Mouse (Mus musculus) R1 (cell line): Measurements from ENCODE around the gene Fgd3.

Experiments
- DNase-seq: peaks from one replicate; pipeline ENCODE4 v3.0.0-alpha.2; 2018; ENCODE audit warnings: low read depth, low spot score

The Fgd3 gene

DNA sequence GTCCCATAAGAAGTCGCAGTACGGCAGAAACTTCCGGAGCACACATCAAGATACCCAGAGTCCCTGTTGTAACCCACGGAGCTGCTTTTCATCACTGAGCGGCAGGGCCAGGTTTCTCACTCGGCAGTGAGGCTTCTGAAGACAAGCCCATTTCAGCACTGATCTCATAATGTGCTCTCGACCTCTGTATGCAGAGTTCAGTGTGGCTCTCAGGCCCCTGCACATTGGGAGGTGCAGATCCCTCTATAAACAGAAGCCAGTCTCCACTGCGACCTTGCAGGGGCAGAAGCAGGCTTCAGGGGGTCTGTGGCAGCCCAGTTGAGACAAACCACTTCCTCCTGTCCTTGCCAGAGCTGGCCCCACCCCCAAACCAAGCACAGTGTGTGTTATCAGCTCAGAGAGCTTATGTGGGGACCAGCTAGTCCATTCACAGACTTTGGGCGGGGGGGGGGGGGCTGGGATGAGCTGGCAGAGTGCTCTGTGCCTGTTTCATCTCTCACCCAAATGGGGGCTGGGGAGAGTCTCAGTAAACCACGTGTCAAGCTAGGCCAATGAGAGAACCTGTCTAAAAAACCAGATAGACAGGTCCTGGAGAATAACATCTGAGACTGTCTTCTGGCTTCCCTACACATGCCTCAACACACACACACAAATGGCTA is 12.7 kb downstream of the Fgd3 start:
- DNase-seq, result no peak

DNA sequence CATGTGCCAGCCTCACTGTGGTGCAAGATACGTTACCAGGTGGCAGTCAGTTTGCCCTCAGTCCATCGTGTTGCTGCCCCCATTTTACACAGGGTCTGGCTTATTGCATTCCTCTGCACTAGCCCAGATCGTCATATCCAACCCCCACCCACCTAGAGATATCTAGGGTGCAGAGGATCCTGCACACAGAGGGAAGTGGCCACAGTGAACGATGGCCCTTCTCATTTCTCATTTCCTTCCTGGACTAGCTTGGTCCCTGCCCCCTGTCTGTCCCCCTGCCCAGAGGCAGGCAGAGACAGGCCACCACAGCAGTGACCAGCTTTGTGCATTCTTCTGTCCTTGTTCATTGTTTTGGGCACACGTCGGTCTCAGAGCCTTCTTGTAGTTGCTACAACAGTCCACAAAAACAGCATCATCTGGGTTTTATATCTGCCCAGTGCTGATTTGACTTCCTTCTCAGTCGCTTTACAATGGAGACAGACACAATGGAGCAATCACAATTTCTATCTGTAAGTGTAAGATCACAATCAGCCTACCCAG is 13.3 kb downstream of the Fgd3 start:
- no peak for DNase-seq

DNA sequence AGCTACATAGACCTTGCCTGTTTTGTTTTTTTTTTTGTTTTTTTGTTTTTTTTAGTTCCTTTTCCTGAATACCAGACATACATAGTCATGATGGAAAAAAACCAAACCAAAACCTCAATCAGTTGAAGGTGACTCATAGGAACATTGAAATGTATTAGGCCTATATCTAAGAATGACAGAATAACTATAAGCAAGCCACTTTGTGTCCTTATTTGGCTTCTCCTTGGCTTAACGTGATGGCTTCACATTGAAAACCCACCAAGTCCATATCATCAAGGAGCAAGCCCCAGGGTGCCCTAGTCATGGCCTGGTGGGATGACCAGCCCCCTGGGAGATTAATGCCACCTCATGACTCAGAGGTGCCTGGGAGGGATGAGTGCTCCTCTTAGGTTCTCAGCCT is 19.3 kb downstream of the Fgd3 start:
- no peak for DNase-seq

DNA sequence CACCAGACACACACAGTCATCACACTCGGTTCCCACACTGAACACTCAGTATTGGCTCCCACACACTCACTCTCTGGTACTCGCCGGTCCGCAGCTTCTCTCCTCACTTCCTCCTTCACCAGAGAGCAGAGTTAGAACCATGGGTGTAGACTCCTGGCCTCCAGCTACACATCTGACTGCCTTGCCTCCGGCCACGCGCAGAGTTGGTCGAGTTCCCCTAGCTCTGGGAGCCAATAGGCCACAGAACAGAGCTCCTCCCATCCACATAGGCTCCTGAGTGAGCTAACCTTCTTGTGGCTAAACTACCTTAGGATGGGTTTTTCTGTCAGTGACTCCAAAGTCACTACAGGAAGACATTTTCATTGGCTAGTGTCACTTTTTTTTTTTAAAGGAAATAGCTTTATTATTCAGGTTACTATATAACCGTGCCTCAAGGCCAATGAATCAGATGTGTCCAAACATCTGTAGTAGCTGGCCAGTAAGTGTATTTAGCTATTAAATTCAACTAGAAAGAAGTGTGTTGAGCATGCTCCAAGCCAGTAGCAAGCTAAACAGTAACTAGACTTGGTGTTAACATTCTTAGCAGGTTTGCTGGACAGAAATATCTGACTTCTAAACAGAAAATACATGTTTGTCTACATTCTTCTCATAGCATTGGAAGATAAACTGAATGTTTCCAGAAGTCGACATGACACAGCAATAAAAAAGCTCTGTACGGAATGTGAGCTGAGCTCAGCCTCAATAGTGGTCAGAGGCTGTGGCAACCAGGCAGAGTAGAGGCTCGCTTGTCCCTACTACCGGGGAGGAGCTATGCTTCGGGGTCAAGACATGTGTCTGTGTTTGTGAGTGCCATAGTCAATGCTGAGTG is 21.4 kb downstream of the Fgd3 start:
- DNase-seq, result no peak

DNA sequence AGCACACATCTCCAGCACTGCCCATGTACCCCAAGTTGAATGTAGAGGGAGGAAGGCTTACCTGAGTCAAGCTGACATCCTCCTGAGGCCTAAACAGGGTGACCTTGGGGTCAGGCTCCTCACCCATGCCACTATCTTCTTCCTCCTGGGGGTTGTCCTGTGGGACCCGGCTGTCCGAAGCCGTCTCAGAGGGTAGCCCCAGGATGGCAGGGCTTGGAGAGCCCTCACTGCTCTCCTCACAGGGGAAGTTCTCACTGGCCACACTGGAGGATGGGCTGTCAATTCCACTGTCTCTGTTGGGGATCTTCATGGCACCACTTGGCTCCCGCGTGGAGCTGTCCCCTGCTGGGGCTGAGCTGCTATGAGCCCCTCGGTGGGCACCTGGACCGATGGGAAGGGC is 23.8 kb downstream of the Fgd3 start:
- DNase-seq, result no peak

DNA sequence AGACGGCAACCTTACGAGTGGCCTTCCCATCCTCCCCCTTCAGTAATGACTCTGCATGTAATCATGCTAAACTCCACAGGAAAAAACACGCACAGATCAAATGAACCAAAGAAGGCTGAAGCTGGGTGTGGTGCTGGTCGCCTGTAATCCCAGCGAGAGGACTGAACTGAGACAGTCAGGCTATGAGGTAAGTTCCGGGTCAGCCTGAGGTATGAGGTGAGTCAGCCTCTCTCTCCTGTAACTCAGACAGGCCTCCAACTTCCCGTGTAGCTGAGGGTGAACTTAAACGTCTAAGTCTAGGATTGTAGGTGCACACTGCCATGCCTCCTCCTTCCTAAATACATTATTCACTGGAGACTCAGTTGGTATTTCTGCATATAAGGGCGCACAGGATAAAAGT is 26.0 kb downstream of the Fgd3 start:
- DNase-seq, result no peak

DNA sequence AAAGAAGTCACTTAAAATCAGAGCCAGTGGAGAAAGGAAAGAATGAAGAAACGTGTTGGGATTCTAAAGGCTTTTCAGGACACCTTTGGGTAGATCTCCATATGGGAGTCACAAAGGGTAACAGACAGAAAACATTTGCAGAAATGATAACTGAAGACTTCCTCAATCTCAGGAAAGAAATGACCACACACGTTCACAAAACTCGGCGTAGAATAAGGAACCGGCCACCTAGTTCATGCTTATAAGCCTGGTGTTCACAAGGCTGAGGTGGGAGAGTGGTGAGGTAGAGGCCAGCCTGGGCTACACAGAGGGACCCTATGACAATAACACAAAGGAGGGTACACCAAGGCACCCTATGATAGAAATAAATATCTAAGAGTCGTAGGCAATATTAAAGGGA is 28.2 kb downstream of the Fgd3 start:
- DNase-seq, result no peak

DNA sequence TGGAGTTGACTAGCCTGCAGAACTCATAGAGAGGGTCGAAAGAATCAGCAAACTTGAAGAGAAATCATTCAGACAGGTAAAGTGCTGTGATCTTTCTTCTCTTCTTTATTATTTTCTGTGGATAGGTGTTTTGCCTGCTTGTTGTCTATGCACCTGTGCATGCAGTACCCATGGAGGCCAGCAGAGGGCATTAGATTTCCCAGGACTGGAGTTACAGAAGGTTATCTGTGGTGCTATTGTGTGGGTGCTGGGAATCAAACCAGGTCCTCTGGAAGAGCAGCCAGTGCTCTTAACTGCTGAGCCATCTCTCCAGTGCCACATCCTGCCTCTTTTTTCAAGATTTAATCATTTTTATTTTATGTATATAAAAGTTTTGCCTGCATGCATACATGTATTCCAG is 28.7 kb downstream of the Fgd3 start:
- peak; percentile 66 for DNase-seq

DNA sequence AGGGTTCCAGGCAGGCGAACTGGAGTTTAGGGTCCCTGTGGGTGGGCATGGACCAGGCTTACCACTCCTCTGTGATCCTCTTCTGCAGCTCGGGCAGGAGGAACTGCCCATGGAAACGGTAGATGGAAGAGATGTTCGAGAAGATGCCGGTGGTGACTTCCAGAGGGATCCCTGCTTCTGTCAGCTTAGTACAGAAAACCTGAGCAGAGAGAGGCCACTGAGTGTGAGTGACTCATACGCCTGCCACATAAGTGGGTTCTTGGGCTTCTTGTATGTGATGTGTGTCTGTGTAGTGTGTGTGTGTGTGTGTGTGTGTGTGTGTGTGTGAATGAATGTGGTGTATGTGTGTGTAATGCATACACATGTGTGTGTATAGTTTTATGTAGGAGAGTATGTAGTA is 32.9 kb downstream of the Fgd3 start:
- DNase-seq, result no peak

DNA sequence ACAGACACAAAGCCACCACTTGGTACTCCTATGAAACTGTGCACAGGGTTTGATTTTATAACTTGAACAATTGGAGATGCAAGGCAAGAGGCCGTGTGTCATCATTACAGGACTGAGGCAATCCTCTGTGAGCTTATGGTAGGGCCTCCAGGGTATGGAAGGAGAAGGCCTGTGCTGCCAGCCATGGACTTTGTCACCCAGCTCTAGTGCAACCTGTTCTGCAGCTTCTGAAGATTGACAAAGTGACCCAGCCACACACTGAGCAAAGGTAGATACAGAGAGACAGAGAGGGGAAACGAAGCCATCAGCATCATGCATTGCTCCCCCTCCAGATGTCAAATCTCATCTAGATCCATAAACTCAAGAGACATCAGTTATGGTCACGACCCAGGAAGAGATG is 33.4 kb downstream of the Fgd3 start:
- no peak for DNase-seq

DNA sequence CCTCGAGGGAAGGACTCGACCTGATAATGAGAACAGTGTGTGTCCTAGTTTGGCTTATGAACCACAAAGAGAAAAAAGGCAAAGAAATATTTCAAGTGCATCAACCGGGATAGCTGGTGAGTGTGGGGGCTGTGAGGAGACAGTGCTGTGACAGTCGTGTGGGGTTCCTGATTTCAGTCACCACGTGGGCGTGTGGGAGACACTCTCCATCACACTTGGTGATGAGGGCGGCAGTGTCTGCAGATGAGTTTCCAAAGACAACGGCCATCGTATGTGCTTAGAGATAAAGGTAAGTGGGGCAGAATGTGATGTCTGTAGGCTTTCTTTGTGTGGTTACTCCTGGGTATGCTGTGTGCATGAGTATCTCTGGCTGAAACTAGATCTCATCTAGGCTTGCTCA is 36.4 kb downstream of the Fgd3 start:
- no peak for DNase-seq

DNA sequence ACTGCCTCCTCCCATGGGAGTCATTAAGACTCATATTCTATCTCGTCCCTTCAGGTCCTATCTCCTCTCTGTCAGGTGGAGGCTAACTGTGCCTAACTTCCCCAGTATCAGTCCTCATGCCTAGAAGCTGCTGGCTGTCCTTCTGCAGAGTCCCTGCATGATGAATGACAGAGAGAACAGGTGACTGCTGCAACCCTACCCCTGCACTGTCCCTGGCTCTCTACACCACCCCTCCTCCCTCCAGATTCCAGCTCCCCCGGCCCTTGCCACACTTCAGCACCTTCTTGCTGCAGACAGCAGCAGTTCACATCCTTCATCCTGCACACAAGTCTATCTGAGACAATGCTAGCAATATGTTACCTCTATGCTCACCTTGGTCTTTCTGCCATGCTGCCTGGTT is 37.9 kb downstream of the Fgd3 start:
- DNase-seq, result no peak

DNA sequence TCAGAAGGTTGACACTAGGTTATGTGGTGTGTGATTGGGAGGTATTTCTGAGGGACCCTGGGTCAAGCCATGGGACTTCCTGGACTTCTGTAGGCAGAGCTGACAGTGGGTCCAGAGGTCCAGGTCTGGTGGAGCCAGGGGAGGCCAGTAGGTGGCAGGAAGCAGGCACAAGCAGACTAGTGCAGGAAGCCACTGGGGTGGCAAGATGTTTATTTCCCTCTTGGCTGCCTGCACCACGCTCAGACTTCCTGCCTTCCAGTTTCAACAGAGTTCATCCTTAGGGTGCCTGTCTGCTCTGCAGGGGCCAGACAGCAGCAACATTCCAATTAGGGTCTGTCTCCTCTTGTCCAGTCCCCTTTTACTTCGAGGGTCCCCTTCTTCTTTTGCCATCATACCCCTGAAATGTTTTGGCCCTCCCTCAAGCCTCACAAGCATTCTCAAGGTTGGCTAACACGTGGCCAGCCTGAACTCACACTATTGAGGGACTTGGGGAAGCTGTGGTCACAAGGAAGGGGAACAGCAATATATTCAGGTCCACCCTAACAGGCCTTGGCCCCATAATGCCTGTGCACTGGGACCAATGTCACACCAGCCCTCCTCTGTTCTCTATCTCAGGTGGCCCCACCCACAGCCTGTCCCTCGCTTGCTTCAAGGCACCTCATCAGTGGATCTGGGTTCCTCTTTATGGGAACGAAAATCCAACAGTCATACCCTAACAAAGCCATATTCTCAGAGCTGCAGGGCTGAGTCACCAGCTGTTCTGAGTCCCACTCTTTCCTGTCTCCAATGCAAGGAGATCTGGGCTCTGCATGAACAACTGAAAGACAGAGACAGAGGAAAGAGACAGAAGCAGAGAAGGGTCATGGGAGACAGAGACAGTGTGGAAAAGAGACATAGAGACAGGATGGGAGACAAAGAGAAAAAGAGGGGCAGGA is 48.0 kb downstream of the Fgd3 start:
- no peak for DNase-seq

DNA sequence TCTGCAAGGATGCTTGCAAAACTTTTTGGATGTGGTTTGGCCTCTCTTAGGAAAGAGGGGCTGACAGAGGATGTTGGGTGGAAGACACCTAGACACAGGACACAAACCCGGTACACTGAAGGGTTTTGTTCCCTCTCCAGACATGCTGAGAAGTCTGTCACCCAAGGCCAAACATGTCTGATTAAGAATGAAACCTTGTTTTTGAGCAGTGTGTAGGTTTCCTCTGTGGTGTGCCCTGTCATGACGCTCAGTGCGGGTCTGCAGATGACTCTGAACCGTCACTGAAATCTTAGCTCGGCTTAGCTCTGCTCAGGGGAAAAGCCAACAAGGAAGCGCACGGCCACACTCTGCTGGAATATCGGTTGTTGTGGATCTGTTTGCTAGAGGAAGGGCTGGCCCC is 49.6 kb downstream of the Fgd3 start:
- no peak for DNase-seq

DNA sequence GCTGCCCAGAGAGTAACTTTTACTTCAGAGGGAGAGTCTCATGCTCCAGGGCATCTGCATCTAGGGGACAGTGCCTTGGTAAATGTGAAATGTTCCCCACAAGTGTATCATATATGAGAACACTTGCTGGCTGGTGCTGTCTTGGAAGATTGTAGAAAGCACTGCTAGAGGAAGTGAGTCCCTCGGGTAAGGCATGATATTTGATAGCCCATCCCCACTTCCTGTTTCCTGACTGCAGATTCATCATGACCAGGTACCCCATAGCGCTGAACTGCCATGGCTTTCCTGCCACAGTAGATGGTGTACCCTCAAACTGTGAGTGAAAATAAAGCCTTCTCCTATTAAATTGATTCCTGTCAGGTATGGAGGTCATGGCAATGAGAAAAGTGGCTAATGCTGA is 52.5 kb downstream of the Fgd3 start:
- no peak for DNase-seq

DNA sequence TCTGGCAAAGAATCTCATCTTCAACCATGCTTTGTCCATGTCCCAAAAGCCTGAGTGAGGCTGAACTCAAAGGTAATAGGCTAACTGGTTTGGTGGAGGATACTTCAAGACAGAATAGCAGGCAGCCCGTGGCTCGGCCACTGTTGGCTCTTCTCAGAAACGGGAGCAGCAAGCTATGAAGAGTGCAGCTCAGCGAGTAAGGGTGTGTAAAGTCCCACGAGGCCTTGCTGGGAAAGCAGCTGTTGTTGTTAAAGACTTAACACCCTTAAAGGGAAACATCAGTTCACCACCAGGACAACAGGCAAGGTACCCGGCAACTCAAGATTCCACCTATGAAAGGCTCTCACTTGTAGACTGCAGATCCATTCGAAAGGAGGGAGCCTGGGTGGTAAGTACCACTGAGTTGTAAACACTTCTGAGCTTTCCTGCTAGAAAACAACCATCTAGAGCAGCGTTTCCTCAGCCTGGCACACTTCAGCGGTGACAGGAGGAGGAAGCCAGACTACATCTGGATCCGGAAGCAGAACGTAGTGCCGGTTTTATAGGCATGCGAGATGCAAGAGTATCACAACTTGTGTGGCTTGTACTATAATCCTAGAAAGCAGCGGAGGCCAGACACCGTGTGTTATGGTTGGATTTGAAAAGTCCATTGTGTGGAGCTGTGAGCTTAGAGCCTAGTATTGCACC is 59.9 kb downstream of the Fgd3 start:
- no peak for DNase-seq

DNA sequence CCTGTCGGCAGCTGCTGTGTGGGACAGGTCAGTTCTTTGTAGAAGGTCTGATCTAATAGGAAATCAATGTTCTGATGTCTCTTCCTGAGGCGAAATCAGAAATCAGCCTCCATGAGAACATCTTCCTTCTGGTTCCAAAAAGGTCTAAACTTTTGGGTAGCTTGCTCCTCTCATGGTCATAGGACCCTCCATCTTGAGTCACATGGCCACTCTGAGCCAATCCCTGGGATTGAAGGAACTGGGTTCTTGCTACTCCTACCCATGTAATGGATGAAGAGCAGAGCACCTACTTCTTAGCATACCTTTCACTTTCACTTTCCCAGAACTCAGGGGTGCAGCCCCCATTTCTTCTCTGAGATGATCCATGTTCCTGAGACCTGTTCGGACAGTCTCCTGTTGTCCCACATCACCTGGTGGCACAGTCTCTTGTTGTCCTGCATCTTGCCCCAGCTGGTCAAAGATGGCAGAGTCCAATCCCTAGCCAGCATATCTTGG is 62.2 kb downstream of the Fgd3 start:
- DNase-seq, result no peak

DNA sequence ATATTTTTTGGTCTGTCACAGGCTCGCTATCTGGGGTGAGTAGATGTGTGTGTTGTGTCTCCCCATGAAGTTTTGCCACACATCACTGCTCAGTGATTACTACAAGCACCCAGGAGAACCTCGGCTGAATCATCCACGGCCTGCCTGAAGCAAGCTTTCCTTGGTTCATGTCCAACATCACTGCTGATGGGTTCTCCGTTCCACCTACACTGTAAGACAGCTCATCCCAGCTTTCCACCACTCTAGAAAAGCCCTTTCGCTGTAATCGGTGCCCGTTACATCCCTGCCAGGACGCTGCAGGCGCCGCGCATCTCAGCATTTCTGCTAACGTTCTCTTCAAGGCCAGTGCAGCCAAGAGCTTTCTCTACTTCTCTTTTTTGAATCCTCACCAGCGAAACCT is 67.4 kb downstream of the Fgd3 start:
- DNase-seq, result no peak

DNA sequence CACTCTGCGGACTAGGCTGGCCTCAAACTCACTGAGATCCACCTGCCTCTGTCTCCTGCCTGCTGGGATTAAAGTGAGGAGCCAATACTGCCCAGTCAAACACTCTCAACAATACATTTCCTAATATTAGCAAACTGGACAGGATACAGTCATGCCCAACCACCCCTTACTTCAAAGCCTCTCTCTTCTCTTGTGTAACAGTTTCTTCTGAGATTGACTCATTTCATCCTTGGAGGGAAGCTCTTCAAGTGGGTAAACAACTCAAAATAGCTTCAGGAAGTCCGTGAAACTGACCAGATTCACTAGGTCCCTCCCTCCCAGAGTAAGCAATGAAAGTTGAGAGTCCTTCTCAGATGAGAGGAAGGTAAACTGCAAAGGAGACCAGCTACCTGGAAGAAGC is 68.0 kb downstream of the Fgd3 start:
- no peak for DNase-seq

DNA sequence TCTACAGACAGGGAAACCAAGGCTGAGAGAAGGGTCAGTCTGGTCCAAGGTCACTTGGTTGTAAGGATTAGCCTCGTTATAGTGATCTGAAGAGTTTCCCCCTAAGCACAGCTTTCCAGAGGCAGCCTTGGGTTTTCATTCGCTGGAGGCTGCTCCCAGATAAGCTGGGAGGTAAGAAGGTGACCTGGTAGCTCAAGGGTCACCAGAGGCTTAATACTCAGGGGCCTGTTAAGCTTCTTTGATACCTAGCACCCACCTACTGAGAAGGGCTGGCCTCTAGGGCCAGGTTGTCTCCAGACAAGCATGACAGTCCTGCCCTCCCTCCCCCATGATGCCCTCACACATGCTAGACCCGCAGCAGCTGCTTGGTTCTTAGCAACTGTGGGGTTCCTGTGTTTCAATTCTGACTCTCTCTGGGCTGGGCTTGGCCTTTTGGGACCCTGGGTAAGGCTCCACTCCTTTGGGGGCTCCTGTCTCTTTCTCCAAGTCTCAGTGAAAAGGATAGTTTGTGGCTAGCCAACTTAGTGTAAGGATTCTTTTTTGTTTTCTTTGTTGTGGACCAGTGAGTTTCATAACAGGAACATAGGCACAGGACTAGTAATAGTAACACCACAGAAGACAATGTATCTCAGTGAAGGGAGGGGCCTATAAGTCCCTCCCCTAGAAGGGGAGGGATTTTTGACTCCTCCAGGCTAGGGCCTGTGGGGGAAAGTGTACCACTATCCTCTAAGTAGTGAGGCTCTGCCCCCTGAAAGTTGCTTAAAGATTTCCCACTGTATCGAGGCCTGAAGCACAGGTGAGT is 69.2 kb downstream of the Fgd3 start:
- no peak for DNase-seq
